Mouse (Mus musculus) frontal cortex, adult 2 months (tissue): ENCODE results near the gene Myl3. TPM values are rescaled to one million over a fixed set of nuclear protein-coding genes. Genes with fewer than 3 reads are reported as not detected.

Source experiments
- DNase-seq, 2 experiments: peaks; one replicate each; pipeline ENCODE4 v3.0.0; 2022; ENCODE audit warnings: low spot score in 1 of 2; ENCODE audit errors: extremely low spot score in 1 of 2
- polyA plus RNA-seq: library from polyadenylated mRNA; depleted of rRNA; stranded (reverse); fragments of >200 nt; gene quantifications from 2 replicates; pipeline ENCODE4 v1.2.3, GENCODE M21; 2012

Myl3 gene
- polyA plus RNA-seq, 1 experiment, result 0.32 TPM

DNA sequence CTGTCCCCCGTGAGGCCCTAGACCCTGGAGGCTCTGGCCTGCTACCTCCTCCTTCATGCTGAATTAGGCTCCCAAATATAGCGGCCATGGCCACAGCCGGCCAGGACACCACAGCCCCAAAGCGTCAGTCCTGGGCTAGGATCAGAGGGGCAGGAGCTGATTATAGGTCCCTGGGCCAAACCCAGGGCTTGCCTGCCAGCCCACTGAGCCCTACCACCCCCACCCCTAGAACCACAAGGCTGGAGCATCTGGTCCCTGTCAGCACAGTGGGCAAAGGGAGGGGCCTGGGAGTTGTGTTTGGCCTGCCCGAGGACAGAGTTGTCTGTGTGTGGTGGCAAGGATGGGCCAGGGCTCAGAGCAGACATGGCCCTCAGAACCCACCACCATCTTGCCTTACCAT is 16.2 kb downstream of the Myl3 start:
- no peak for DNase-seq

DNA sequence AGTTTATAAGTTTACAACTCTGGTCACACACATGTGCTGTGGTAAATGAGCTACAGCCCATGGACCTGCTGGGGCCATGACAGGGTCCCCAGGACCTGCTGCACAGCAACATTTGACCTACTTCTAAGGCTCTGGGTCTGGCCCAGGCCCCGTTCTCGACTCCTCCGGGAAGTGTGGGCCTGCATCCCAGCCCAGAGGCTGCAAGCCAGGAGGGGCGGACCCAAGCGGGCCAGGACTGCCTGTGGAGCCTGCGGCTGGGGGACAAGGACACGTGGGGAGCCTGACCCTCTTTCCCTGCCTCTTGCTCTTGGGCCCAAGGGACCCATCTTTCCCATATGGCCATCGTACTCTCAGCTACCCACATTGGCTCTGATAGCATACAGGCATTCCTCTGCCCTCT is 16.9 kb downstream of the Myl3 start:
- peak; percentile 17 to 42 for DNase-seq

DNA sequence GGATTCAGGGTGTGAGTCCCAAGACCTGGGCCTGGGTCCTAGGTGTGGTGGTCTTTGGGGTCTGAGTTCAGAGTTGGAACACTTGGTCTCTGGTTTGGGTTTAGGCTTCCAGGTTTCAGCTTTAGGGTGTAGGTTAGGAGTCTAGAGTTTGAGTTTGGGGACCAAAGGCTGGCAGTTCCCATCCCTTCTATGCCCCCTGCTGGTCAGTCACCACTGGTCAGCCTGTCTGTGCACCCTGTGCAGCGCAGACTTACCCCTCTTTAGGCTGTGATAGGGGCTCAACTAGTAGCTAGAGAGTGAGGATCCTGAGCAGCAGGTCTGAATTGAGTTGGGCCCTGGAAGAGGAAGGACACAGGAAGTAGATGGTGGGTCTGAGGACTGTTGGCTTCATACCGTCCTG is 17.6 kb downstream of the Myl3 start:
- peak in 1 of 2 experiments; percentile 49 for DNase-seq

DNA sequence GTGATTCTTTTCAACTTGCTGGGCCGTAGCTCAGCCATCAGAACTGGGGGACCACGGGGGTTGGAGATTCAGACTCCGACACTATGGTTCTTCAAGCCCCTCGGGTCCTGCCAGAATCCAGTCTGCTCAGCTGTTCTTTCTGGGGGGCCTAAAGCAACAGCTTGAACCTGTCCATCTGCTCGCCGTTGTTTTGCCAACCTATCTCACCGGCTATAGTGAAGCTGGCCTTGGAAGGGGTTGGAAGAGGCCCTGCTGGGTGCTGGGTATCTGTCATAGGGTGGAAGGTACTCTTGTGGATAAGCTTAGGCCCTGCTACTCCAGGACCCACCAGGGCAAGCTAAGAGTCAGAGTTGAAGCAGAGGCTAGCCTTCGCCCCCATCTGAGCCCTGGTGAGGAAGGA is 19.2 kb downstream of the Myl3 start:
- DNase-seq, result no peak

DNA sequence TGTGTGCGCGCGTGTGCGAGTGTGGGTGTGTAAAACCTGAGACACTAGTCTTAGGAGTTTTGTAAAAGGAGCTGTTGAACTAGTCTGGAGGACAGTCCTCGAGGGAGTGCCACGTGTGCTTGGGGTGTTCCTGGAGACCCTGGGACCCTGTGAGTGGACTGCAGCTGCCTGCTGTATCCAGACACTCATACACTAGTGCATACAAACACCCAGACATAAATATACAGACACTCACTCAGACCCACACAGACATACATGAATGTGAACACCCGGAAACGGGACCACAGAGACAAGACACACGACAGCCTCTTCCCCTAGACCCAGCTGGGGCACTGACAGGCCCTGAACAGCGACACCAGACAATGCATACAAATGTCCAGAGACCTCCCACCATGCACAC is 21.1 kb downstream of the Myl3 start:
- DNase-seq, result no peak

DNA sequence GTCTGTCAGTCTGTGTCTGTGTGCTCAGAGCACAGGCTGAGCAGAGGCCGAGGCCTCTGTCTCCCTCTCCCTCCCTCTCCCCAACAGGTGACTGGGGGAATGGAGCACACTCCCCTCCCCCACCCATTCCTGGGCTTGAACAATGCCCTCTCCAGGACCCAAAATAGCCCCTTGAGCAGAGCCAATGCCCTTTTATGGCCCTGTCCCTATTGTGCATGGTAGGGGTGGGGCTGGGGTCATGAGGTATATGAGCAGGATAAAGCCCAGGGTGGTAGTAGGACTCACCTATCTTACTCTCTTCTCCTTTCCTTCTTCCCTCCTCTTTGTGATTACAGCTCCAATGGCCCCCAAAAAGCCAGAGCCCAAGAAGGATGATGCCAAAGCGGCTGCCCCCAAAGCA is 21.7 kb downstream of the Myl3 start:
- no peak for DNase-seq

DNA sequence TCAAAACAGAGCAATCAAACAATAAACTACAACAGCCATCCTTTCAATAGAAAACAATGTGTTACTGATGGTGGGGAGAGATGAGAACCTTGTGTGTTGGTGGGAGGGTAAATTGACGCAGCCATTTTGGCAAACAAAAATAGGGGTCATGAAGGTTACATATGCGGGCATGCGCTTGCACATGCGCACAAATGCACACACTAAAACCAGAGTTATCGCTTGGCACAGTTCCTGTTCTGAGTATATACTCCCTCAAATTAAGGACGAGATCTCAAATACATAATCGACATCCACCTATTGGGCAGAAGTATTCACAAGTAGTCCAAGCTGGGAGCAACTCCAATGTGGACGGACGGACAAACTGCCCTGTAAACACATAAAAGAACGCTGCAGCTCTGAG is 30.7 kb downstream of the Myl3 start:
- DNase-seq, result no peak

DNA sequence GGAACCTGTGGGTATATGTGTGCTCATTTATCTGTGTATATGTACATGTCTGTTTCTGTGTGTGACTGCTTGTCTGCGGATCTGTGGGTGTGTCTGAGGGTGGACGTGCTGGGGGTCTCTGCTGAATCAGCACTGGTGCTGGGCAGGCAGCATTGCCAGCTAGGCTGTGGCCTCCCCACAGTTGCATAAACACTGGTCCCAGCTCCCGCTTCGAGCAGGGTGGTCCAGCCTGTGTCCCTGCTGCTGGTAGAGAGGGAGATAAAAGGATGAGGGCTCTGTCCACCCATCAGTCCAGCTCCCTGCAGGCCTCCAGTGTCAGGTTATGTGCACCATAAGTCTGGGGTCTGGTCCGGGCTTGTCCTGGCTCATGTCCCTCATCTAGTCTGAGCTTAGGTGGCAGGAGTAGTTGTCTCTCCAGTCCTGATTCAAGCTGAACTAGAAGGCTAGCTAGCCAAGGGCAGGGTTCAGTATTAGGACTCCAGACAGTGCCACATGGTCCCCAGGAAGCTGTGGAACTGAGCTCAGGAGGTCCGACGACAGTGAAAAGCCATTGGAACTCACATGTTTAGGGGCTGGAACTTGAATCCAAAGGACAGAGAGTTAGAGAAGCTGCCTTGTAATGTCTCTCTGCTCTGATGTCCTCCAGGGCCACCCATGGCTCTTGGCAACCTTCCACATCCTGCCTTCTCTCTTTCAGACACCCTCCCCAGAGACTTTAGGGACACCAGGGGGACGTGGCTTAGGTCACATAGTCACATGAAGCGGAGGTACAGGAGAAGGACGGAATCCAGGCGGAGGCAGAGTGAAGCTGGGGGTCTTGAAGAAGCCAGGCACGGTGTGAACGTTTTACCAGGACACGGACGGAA is 33.0 kb downstream of the Myl3 start:
- no peak for DNase-seq

DNA sequence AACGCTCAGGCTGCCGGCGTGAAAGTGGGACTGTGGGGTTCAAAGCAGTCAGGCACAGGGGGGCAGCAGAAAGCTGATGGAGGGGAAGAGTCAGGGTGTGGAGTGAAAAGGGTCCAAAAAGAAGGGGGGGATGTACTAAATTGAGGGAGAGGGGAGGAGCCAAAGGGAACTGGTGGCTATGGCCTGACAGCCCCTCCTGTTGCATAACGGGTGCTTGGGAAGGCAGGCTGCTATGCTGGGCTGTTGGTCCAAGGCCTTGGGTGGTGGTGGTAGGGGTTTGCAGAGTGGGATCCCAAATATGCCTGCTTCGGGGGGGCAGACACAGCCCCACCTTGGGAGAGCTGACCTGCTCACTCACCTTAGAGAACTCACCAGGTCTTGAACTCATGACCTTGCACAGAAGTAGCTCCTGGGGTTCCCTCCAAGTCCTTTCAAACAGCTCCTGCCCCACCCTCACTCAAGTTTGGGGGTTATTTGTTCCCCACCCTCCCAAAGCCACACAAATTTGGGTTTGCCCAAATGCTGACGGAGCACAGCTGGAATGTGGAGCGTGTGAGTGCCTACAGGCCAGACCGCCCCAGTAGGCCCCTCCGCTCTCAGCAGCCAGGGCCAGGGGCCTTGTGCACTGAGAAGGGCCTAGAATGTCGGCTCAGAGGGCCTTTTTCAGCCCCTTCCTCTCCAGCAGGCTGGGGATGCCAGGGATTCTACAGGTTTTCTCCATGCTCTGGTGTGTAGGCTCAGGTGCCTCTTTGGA is 33.8 kb downstream of the Myl3 start:
- no peak for DNase-seq

DNA sequence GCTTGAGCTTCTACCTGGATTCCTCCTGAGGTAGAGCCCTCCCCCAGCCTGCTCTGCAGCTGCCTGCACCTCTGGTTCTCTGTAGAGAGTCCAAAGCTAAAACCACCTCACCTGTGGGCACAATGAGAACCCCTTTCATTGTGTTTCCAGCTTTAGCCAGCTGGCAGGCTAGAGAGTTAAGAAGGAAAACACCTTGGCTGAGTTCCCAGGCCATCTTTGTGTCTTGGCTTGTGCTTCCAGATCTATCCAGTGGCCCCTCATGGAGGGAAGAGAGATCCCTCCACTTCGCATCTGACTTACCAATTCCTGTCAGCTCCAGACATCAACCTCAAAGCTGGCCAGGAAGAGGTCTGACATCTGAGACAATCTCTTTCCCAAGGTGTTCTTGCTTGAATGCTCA is 36.4 kb downstream of the Myl3 start:
- no peak for DNase-seq

DNA sequence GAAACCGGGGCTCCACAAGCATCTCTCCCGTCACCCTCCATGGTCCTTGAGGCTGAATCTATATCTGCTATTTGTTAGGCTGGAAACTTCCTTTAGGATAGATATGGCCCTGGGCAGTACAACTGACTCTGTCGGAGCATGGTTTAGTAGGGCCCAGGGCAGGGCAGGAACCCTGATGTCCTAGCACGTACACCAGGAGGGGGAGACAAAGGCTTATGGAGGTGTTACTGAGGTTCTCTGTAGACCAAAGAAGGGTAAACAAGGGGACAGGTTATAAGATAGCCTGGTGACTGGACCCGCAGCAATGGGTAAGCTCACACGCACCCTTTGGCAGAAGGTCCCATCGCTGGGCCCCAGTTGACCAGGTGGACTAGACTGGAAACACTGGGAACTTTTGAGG is 36.9 kb downstream of the Myl3 start:
- DNase-seq, result no peak

DNA sequence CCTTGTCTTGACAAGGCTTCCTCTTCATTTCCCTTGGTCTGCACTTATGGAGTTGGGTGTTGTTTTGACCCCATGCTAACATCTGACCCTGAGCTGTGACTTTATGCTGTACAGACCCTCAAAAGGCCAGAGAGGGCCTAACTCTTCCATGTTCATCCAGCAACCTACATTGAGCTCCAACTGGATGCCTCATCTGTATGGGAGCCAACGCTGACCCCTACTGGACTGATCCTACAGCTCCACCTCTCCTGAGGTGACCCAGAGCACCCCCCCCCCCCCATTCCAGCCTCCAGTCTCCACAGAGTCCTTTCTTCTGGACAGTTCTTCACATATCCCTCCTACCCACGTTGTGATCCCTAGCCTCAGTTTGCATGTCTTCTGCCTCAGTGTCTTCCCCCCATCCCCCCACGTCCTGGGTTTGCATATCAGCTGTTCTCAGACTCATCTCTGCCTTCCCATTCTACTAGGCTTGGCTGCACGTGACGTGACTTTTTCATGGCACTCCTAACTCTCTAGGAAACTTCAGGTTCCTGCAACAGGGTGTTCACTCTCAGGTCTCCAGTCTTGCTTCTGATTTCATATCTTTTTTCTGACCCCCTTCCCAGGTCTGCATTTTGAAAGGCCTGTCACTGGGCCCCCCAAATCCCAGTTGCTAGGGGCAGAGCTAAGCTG is 37.7 kb downstream of the Myl3 start:
- no peak for DNase-seq

DNA sequence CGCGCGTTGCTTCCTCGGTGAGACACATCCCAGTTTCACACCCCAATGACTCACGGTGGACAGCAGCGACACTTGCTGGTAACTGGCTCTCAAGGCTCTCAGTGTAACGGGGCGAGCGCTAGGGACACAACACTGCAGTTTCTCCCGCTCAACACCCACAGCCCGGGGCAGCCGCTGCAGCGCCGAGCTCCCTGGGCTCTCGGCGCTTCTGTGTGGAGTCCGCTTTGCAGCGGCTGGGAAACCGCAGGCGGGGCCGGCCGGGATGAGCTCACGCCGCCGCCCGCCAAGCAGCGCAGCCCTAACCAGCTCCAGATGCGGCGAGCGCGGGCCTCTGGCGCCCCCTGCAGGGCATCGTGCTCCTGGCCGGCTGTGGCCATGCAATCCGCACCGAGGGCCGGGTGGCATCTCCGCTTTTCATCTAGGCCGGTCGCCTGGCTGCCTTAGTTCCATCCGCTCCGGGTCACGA is 39.6 kb downstream of the Myl3 start:
- DNase-seq, result peak; percentile 76 to 97

DNA sequence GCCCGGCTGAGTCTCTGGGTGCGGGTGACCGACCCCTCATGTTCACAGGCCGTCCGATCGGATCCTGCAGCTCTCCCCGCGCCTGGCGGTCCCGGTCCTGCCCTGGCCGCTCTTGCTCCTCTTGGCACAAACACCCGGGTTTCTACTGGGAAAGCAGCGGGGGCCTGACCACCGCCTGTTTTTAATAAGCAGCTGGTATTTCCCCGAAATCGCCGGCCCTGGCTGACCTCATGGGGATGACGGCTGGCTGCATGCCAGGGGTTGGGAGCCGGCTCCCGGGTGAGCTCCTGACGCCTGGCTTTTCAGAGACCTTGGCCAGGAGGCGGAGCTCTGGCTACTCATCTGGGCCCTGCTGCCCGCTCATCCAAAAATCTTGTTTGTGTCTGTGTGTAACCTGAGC is 40.1 kb downstream of the Myl3 start:
- DNase-seq, result peak; percentile 36 to 72

DNA sequence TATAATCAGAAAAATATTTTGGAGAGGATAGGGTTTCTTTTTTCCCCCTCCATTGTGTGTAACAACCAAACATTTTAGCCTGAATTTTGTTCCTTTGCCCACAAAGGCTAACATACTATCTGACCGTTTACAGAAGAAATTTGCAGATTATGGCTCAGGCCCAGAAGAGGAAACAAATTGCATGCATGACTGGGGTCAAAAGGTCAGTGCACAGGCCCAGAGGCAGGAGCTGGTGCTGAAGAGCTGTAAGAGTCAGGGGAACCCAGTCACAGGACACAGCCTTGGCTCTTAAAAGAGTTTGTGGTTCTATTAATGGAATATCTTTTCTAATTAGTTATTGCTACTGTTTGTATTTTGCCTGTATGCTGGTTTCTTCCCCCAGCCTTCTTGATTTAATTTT is 42.0 kb downstream of the Myl3 start:
- DNase-seq, result no peak

DNA sequence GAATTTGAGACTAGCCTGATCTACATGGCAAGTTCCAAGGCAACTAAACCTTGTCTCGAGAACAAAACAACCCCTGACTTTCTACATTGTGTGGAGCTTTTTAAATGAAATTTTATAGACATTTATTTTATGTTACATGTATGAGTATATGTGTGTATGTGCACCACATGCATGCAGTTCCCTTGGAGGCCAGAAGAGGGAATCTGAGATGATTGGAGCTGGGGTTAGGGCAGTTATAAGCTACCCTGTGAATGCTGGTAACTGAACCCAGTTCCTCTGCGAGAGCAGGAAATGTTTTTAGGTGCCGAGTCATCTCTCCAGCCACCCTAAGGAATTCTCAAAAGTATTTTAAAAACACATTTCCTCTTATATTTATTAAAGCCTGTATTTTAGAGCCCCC is 46.5 kb downstream of the Myl3 start:
- no peak for DNase-seq

DNA sequence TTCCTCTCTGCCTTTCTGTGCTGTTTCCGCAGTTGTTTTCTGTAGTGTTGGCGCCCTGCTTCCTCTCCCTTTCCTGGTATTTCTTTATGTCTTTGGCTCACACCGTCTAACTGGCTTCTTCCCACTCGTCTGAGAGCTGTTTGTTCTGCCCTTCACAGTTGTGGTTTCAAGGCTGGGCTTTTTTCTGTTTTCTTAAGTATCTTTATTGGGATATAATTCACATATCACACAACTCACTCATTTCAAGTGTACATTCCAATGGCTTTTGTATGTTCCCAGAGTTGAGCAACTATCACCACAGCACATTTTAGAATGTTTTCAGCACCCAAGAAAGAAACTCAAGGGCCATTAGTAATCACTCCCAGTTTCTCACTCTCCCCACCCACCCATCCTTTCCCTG is 48.8 kb downstream of the Myl3 start:
- DNase-seq, result no peak

DNA sequence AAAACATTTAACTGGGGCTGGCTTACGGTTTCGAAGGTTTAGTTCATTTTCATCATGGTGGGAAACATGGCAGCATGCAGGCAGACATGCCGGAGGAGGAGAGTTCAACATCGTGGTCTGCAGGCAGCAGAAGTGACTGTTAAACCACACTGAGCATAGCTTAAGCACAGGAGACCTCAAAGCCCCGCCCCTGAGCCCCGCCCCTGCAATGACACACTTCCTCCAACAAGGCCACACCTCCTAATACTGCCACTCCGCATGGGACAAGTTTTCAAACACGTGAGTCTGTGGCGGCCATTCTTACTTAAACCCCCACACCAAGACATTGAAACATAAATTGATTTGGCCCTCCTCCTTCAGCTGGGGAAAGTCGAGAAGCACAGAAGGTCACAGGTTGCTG is 55.4 kb downstream of the Myl3 start:
- no peak for DNase-seq

DNA sequence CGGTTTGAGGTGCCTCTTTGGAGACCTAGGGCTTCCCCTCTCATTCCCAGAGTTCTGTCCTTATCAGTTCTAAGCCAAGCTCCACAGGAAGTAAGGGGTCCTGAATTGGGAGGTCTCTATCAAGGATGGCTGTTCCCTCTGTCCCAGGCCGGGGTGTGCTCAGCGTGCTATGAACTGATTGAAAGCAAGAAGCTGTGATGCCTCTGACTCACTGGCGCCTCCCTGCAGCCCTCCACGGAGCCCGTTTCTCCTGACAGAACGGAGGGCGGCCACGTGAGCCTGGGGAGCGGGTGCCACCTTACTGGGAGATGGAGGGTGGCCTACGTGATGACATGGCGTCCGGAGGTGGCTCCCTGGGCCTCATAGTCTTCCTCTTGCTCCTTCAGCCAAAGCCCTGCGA is 56.2 kb downstream of the Myl3 start, which contains the start of gene Prss42:
Prss42 (plus strand) TSS at position 301 of the 400 bp plus-strand sequence.
- no peak for DNase-seq

DNA sequence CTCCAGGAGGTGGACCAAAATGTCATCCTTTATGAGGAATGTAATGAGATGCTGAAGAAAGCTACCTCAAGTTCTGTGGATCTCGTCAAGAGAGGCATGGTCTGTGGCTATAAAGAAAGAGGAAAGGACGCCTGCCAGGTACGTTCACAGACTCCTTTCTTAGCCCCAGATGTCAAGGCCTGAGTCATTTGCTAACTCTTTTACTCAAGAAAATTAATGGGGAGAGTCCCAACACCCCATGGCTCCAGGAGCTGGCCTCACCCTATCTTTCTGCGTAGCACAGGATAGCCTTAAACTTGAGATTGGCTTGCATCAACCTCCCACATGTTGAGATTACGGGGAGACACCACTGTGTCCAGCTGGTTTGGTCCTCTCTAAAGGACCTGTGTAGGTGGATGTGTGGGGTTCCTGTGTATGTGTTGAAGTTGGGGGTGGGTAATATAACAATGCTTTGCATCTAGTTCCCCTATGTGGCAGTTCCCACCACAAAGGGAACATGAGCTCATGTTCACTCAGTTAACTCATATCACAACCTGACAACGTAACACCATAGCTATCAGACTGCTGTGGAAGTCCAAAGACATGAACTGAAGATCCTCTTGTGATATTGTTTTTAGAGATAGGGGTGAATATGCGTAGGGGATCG is 59.3 kb downstream of the Myl3 start:
- no peak for DNase-seq

DNA sequence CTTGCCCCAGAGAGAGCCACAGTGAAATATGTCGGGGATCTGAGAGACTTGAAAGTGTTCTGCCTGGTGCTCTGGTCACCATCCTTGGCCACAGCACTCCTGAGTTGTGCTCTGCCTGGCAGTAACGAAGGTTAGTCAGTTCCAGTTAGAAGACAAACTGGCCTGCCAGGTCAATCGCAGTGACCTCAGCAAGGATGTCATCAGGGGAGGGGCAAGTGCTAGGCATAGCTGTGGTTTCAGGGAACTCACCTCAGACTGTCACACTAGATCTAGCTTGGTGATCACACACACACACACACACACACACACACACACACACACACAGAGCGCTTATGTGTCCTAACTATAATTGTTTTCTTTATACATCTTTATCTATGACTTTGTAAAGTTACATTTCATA is 61.6 kb downstream of the Myl3 start:
- DNase-seq, result no peak
